Mouse (Mus musculus) heart, postnatal 0 days (tissue): Measurements from ENCODE around the gene Rcor3. TPM values are rescaled to one million over a fixed set of nuclear protein-coding genes. Genes with fewer than 3 reads are reported as not detected.

ENCODE experiments used
- ATAC-seq: fragments of 200-750 bp; cut with Nextera tagmentation; 2 replicates; pipeline ENCODE4 v1.8.0; 2017; ENCODE audit warnings: low read depth, moderate number of reproducible peaks, moderate library complexity; ENCODE audit not compliant: insufficient read depth
- DNase-seq: peaks from one replicate; pipeline ENCODE4 v3.0.0-alpha.2; 2016; ENCODE audit warnings: low spot score
- H3K27ac ChIP-seq: fragments of 300-500 bp; sonication (generic); 2 replicates; pipeline ENCODE4 v1.5.1; 2014; ENCODE audit warnings: low read depth, mild to moderate bottlenecking
- H3K27me3 ChIP-seq: fragments of 300-500 bp; sonication (generic); 2 replicates; pipeline ENCODE4 v1.6.1; 2014; ENCODE audit warnings: low read length, mixed read lengths; ENCODE audit not compliant: control insufficient read depth, insufficient read depth
- H3K36me3 ChIP-seq: fragments of 300-500 bp; sonication (generic); replicated peaks from 2 replicates; pipeline ENCODE4 v1.6.1; 2014; ENCODE audit warnings: low read length, mixed read lengths; ENCODE audit not compliant: control insufficient read depth, insufficient read depth
- H3K4me1 ChIP-seq: fragments of 300-500 bp; sonication (generic); 2 replicates; pipeline ENCODE4 v1.6.1; 2014; ENCODE audit warnings: antibody characterized with exemption; ENCODE audit not compliant: control insufficient read depth, insufficient read depth
- H3K4me2 ChIP-seq: fragments of 300-500 bp; sonication (generic); 2 replicates; pipeline ENCODE4 v1.6.1; 2014; ENCODE audit warnings: low read depth, mild to moderate bottlenecking, low read length, moderate library complexity
- H3K4me3 ChIP-seq: fragments of 300-500 bp; sonication (generic); 2 replicates; pipeline ENCODE4 v1.5.1; 2014; ENCODE audit warnings: low read depth, low read length
- H3K9ac ChIP-seq: fragments of 300-500 bp; sonication (generic); replicated peaks from 2 replicates; pipeline ENCODE4 v1.6.1; 2014; ENCODE audit warnings: low read depth, low read length, mixed read lengths
- H3K9me3 ChIP-seq: fragments of 300-500 bp; sonication (generic); replicated peaks from 2 replicates; pipeline ENCODE4 v1.6.1; 2016; ENCODE audit warnings: low read length; ENCODE audit not compliant: control insufficient read depth
- CTCF ChIP-seq: IDR thresholded peaks from 2 replicates; pipeline ENCODE4 v1.5.1; 2016; ENCODE audit warnings: antibody characterized with exemption, control low read depth, low read depth
- EP300 ChIP-seq: IDR thresholded peaks from 2 replicates; pipeline ENCODE4 v1.6.1; 2016; ENCODE audit warnings: antibody characterized with exemption, low read depth
- WGBS: fragments of 180-500 bp; shearing (Covaris S2); extraction: QIAGEN DNeasy Blood & Tissue Kit; methylation state at CpG from one replicate; pipeline ENCODE4 v1.1.7; 2014; 5-methylcytosine and 5-hydroxymethylcytosine counted together
- polyA plus RNA-seq: library from polyadenylated mRNA; unstranded; fragments of >200 nt; fragmentation: Nextera tagmentation; extraction: Ambion mirVana; gene quantifications from 2 replicates; pipeline ENCODE4 v1.2.1, GENCODE M21; 2015
- total RNA-seq: library from RNA; depleted of rRNA; stranded (reverse); fragments of >200 nt; gene quantifications from 2 replicates; pipeline ENCODE4 v1.2.3, GENCODE M21; 2014; ENCODE audit warnings: low replicate concordance

Gene Rcor3
- total and polyA plus RNA-seq, 2 experiments from 2014 or later = 19.8 to 35.7 TPM

DNA sequence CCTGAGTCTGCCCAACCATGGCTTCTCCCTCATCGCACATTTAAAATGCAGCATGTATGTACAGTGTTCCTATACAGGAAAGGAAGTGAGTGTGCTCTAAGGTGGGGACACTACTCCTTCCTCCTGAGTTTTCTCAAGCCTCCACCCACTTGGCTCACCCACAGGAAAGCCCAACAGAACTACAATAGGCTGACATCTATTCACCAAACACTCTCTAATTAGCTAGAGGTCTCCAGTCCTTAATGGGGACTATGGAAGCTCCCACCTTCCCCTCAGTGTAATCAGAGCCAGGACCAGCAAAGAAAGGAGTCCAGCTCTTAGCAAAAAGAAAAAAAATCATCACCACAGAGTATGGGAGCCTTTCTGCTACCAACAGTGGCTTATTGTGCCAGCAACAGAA is 63.0 kb downstream of the Rcor3 start:
- Histone ChIP-seq H3K27ac (peak overlapping the region; percentile 36; the same call in 1 of the 2 replicates), H3K9ac (no peak overlapping the region), H3K9me3 (no peaks in the 10 kb centered on the region), H3K4me2 (no peak overlapping the region), H3K4me1 (peaks cover 44% of the 10 kb centered on the region), H3K4me3 (no peak overlapping the region), H3K27me3 (no peaks in the 10 kb centered on the region), H3K36me3 (no peaks in the 10 kb centered on the region)
- no peak for ATAC-seq
- TF ChIP-seq CTCF (no peak), EP300 (0 out of 2 replicates have a peak, but pooled peaks have one; percentile 42)
- WGBS = 85% methylated on average over 1 of the region's 1 CpGs
- peak; percentile 47 for DNase-seq

DNA sequence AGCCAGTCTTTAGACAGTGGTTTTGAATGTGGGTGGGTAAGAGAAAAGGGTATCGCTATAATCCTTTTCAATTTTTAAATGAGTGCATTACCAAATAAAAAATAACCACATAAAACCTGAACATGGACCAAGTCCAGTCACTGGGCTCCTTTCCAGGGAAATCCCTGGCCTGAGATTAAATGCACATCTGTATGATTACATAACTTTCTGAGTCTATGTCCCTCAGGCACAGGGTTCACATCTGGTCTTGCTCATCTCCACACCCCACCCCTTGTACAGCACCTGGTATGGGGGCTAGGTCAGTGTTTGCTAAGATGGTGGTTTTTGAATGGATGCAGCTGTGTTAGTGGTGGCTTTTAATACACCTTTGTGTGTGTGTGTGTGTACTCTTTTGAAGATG is 65.4 kb downstream of the Rcor3 start:
- H3K9me3 ChIP-seq = no peaks in the 10 kb centered on the region
- no peak overlapping the region for H3K4me2 ChIP-seq
- H3K27ac ChIP-seq = no peak overlapping the region
- no peak overlapping the region for H3K4me3 ChIP-seq
- peaks cover 33% of the 10 kb centered on the region for H3K4me1 ChIP-seq
- no peaks in the 10 kb centered on the region for H3K27me3 ChIP-seq
- no peak for DNase-seq
- H3K36me3 ChIP-seq = peaks cover 10% of the 10 kb centered on the region
- no peak overlapping the region for H3K9ac ChIP-seq
- no peak for TF ChIP-seq EP300
- TF ChIP-seq CTCF = no peak
- WGBS = 79% methylated on average over 1 of the region's 1 CpGs
- no peak for ATAC-seq

DNA sequence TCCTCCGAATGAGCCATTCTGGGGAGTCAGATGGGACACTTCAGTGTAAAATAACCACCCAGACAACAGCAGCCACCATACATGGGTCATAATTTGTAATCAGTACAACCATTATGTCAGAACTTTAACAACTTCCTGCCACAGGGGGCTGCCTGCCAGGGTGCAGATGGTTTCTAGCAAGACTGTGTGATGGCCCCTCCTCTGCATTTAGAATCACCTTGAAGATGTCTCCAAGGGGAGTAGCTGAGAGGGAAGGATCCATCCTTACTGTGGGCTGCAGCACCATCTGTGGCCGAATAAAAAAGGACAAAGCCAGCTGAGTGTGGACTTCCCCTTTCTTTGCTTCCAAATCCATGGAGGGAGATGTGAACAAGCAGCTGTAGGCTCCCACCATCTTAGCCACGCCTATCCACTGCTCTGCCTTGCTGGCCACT is 67.2 kb downstream of the Rcor3 start:
- 50% methylated on average over 3 of the region's 3 CpGs for WGBS
- H3K36me3 ChIP-seq = peaks cover 28% of the 10 kb centered on the region
- no peaks in the 10 kb centered on the region for H3K27me3 ChIP-seq
- no peaks in the 10 kb centered on the region for H3K9me3 ChIP-seq
- H3K27ac ChIP-seq = peak overlapping the region; percentile 60
- H3K9ac ChIP-seq = no peak overlapping the region
- H3K4me3 ChIP-seq = no peak overlapping the region
- TF ChIP-seq CTCF (0 out of 2 replicates have a peak, but pooled peaks have one; percentile 6), EP300 (no peak)
- H3K4me1 ChIP-seq = peaks cover 18% of the 10 kb centered on the region; the same call in 1 of the 2 replicates
- peak; percentile 32 for DNase-seq
- peak; percentile 58 for ATAC-seq
- H3K4me2 ChIP-seq = no peak overlapping the region

DNA sequence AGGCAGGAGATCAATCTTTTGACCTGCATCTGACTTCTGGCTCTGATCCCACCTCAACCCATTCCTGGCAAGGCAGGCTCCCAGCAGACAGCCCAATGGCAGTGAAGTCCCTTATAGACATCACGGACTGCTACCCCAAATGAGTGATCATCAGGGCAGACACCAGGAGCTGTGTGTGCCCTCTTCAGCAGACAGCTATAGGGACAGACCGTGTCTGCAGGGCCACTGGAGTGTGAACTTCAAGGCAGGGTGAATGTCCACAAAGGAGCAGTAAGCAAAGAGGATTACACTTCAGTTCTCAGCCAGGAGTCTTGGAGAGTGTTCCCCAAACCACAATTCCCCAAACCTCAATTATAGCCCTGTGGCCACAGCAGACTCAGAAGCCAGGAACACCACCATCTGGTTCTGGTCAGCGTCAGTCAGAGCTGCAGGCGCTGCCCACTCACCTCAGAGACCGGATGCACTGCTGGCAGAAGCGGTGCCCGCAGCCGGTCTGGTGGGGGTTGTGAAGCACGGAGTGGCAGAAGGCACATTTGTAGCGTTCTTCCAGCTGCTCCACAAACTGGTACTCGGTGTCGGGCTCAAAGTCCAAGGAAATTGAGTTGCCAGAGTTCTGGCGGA is 67.8 kb downstream of the Rcor3 start:
- ATAC-seq (peak; percentile 18; the same call in 1 of the 2 replicates), DNase-seq (peak; percentile 18)
- TF ChIP-seq EP300 (no peak), CTCF (no peak)
- H3K4me3 ChIP-seq = no peak overlapping the region
- peak overlapping the region; percentile 7; the same call in 1 of the 2 replicates for H3K4me2 ChIP-seq
- H3K4me1 ChIP-seq = peaks cover 14% of the 10 kb centered on the region; the same call in 1 of the 2 replicates
- H3K27ac ChIP-seq = peak overlapping the region; percentile 60
- H3K36me3 ChIP-seq = peaks cover 33% of the 10 kb centered on the region
- WGBS = 44% methylated on average over 13 of the region's 13 CpGs
- no peak overlapping the region for H3K9ac ChIP-seq
- no peaks in the 10 kb centered on the region for H3K9me3 ChIP-seq
- no peaks in the 10 kb centered on the region for H3K27me3 ChIP-seq

DNA sequence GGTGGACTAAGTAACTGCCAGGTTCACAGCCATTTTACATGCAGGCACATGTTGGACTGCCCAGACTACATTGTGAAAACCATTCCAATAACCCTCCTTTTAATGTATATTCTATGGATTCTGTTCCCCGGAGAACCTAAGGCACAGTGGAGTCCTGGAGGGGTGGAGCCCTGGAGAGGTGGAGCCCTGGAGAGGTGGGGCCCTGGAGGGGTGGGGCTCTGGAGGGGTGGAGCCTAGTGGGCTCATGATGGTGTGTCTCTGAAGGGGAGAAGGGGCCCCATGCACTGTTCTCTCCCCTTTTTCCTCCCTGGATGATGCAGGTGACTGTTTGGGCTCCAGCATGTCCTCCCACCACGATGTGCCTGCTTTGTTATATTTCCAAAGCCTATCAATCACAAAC is 69.7 kb downstream of the Rcor3 start:
- no peak overlapping the region for H3K4me2 ChIP-seq
- ATAC-seq = 0 out of 2 replicates have a peak, but pooled peaks have one; percentile 37
- no peak overlapping the region for H3K9ac ChIP-seq
- no peaks in the 10 kb centered on the region for H3K27me3 ChIP-seq
- WGBS = 39% methylated on average over 2 of the region's 2 CpGs
- no peak overlapping the region for H3K4me3 ChIP-seq
- DNase-seq = no peak
- TF ChIP-seq EP300 (no peak), CTCF (no peak)
- peaks cover 52% of the 10 kb centered on the region for H3K36me3 ChIP-seq
- H3K9me3 ChIP-seq = peaks cover 6% of the 10 kb centered on the region; the same call in 1 of the 2 replicates
- peaks cover 14% of the 10 kb centered on the region; the same call in 1 of the 2 replicates for H3K4me1 ChIP-seq
- no peak overlapping the region for H3K27ac ChIP-seq

DNA sequence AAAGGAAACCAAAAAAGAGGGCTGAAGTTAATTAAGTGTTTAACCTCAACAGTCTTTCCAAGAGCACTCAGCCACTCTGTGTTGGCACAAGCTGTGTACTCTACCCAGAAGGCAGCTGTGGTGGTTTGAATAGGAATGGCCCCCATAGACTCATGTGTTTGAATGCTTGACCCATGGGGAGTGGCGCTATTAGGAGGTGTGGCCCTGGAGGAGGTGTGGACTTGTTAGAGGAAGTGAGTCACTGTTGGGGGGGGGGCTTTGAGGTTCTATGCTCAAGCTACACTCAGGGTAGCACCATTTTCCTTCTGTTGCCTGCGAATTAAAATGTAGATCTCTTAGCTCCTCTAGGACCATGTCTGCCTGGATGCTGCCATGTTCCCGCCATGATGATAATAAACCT is 70.9 kb downstream of the Rcor3 start:
- H3K9ac ChIP-seq = no peak overlapping the region

More for the DNA sequence above, 70.9 kb downstream of the Rcor3 start:
- TF ChIP-seq CTCF (no peak), EP300 (no peak)
- 92% methylated on average over 3 of the region's 3 CpGs for WGBS
- ATAC-seq (no peak), DNase-seq (no peak)
- Histone ChIP-seq H3K4me1 (peaks cover 13% of the 10 kb centered on the region), H3K9me3 (peaks cover 6% of the 10 kb centered on the region; the same call in 1 of the 2 replicates), H3K4me2 (no peak overlapping the region), H3K27ac (no peak overlapping the region), H3K4me3 (no peak overlapping the region), H3K27me3 (no peaks in the 10 kb centered on the region), H3K36me3 (peaks cover 57% of the 10 kb centered on the region)
